Mouse (Mus musculus) c-Kit-positive CD71-positive TER-119-positive erythroid progenitor cells, embryonic 14.5 days (primary cell): ENCODE results near the gene Ssxb3.
"Not testable (repeated sequence)": the region's sequence is repeated elsewhere in the genome, so short reads cannot be mapped to it uniquely, and the experiment has no call there.

Experiments used
- DNase-seq: peaks from one replicate; pipeline ENCODE4 v3.0.0-alpha.2; 2013; ENCODE audit warnings: low spot score

The Ssxb3 gene

DNA sequence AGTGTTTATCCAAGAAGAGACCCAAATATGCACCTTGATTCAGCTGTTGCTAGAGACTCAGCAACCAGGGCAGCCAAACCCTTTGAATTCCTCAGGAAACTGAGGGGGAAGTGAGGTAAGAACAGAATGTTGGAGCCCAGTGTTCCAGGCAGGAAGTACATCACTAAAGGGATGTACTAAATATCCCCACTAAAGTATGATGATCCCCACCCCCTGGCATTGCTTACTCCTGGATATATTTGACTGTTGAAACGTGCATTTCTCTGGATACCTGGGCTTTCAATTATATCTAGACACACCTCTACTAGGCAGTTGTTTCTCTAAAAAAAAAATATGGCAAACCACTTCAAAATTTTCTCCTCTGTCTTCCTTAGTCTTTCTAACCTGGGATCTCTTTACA, at the start of gene Ssxb3:
Gene Ssxb3 (minus strand): TSS at position 101 of the 400 bp plus-strand sequence.
- not testable (repeated sequence) for DNase-seq

DNA sequence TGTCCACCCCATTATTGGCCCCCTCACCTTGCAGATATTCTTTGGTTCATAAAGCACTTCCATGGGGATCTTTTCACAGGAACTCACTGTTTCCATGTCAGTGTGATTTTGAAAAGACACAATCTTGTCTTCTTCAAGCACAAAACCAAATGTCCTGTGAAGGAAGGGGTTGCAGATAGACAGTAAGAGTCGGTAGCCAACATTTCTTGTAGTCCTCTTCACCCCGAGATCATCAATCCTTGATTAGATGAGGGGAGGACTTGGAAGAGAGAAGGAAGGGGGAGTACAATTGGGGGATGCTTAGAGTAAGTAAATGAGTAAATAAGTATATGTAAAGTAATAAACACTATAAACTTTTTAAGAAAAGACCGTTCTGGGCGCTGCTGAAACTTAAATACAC, 43.5 kb downstream of the Ssxb3 start, which contains the start of gene Ssxb6:
Gene Ssxb6 (minus strand): TSS at position 101 of the 400 bp plus-strand sequence.
- not testable (repeated sequence) for DNase-seq
